Mouse (Mus musculus) kidney, adult 2 months (tissue): ENCODE measurements around the gene Ssh1. TPM values are rescaled to one million over a fixed set of nuclear protein-coding genes. Genes with fewer than 3 reads are reported as not detected.

Source experiments
- DNase-seq: peaks from one replicate; pipeline ENCODE4 v3.0.0; 2021
- H3K27ac ChIP-seq: fragments of 200-500 bp; 2 replicates; pipeline ENCODE4 v1.5.1; 2012; ENCODE audit warnings: low read depth, low read length, control low read depth, inconsistent platforms; ENCODE audit not compliant: insufficient read depth
- H3K27me3 ChIP-seq: fragments of 200-500 bp; replicated peaks from 2 replicates; pipeline ENCODE4 v1.6.1; 2012; ENCODE audit warnings: mild to moderate bottlenecking, moderate library complexity, low read length, inconsistent platforms; ENCODE audit not compliant: control insufficient read depth, insufficient read depth
- H3K36me3 ChIP-seq: fragments of 200-500 bp; 2 replicates; pipeline ENCODE4 v1.6.1; 2012; ENCODE audit warnings: mild to moderate bottlenecking, moderate library complexity, low read length, inconsistent platforms; ENCODE audit not compliant: control insufficient read depth, insufficient read depth
- H3K4me1 ChIP-seq: fragments of 200-500 bp; 2 replicates; pipeline ENCODE4 v1.6.1; 2011; ENCODE audit warnings: low read length; ENCODE audit not compliant: control insufficient read depth, insufficient read depth
- H3K4me3 ChIP-seq: fragments of 200-500 bp; 2 replicates; pipeline ENCODE4 v1.5.1; 2011; ENCODE audit warnings: mild to moderate bottlenecking, low read depth, low read length, control low read depth; ENCODE audit not compliant: insufficient read depth
- CTCF ChIP-seq: fragments of 200-500 bp; conservative IDR thresholded peaks from 2 replicates; pipeline ENCODE4 v1.5.1; 2011; ENCODE audit warnings: low read depth, mild to moderate bottlenecking, control low read depth, low read length, moderate library complexity, mixed read lengths; ENCODE audit not compliant: insufficient read depth, insufficient read length
- POLR2A ChIP-seq: fragments of 200-500 bp; IDR thresholded peaks from one replicate; pipeline ENCODE4 v1.6.1; 2011; ENCODE audit warnings: low read depth, low read length, control low read depth
- WGBS: fragments of 180-500 bp; shearing (Covaris S2); methylation state at CpG from one replicate; pipeline ENCODE4 v1.1.7; 2018; 5-methylcytosine and 5-hydroxymethylcytosine counted together
- polyA plus RNA-seq: library from polyadenylated mRNA; depleted of rRNA; stranded (reverse); fragments of >200 nt; gene quantifications from 2 replicates; pipeline ENCODE4 v1.2.3, GENCODE M21; 2012; rRNA removed

The Ssh1 gene
- polyA plus RNA-seq, 1 experiment, result 11.3 TPM

DNA sequence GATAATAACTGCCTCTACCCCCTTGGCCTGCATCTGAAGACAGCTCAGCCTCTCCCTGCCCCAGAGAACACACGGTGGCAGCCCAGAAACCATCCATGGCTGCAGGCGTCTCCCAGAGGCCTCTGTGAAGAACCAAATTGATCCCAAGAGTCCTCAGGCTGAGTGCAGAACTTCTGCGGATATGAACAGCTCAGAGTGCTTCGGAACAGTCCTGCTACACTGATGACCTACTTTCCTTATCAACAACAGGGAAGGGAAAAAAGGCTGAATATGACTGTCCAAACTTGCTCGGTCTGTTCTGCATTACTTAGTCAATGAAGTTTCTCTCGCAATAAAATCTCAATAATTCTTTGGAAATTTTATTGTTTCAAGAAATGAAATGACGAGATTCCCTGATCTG is 101.7 kb downstream of the Ssh1 start:
- Histone ChIP-seq H3K4me1 (peaks cover 19% of the 10 kb centered on the region), H3K4me3 (no peak overlapping the region), H3K27me3 (no peaks in the 10 kb centered on the region), H3K36me3 (no peaks in the 10 kb centered on the region), H3K27ac (no peak overlapping the region)
- no peak for DNase-seq
- WGBS, result 62% methylated on average over 7 of the region's 7 CpGs
- TF ChIP-seq CTCF (no peak), POLR2A (no peak)

DNA sequence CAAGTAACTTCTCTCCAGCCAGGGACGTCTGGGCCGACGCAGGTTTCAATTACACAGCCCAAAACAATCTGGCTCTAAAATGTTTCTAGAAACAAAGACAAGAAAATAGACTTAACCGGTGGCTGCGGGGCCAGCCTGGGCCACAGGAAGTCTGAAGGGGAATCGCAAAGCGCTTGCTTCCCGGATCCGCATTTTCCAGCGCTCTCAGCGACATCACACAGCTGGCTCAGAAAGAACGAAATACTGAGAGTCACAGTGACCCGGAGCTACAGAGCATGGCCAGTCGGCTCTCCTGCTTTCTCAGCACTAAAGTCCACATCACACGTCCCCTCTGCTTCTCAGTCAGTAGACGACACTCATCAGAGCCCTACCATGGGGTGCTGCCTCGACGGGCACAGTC is 102.8 kb downstream of the Ssh1 start:
- Histone ChIP-seq H3K4me3 (no peak overlapping the region), H3K36me3 (no peaks in the 10 kb centered on the region), H3K27ac (peak overlapping the region; percentile 34), H3K27me3 (no peaks in the 10 kb centered on the region), H3K4me1 (peaks cover 22% of the 10 kb centered on the region)
- no peak for TF ChIP-seq POLR2A
- WGBS, result 36% methylated on average over 18 of the region's 18 CpGs
- DNase-seq, result peak; percentile 78

- H3K27ac ChIP-seq, result peak overlapping the region; percentile 22
- no peak for TF ChIP-seq POLR2A
- TF ChIP-seq CTCF, result no peak
- no peaks in the 10 kb centered on the region for H3K36me3 ChIP-seq
- H3K4me1 ChIP-seq, result peaks cover 24% of the 10 kb centered on the region
- no peak overlapping the region for H3K4me3 ChIP-seq
- WGBS, result 26% methylated on average over 4 of the region's 4 CpGs
- DNase-seq, result peak; percentile 81
- no peaks in the 10 kb centered on the region for H3K27me3 ChIP-seq
These were observed 103.8 kb downstream of the Ssh1 start for GRCm38 (mm10) chr5:113889912-113890311.

GRCm38 (mm10) chr5:113889181-113889906 is 104.3 kb downstream of the Ssh1 start:
- H3K36me3 ChIP-seq, result no peaks in the 10 kb centered on the region
- TF ChIP-seq POLR2A (no peak), CTCF (no peak)
- no peak overlapping the region for H3K4me3 ChIP-seq
- no peaks in the 10 kb centered on the region for H3K27me3 ChIP-seq
- peak overlapping the region; percentile 71 for H3K27ac ChIP-seq
- WGBS, result 23% methylated on average over 19 of the region's 19 CpGs
- DNase-seq, result peak; percentile 71
- peaks cover 24% of the 10 kb centered on the region for H3K4me1 ChIP-seq

DNA sequence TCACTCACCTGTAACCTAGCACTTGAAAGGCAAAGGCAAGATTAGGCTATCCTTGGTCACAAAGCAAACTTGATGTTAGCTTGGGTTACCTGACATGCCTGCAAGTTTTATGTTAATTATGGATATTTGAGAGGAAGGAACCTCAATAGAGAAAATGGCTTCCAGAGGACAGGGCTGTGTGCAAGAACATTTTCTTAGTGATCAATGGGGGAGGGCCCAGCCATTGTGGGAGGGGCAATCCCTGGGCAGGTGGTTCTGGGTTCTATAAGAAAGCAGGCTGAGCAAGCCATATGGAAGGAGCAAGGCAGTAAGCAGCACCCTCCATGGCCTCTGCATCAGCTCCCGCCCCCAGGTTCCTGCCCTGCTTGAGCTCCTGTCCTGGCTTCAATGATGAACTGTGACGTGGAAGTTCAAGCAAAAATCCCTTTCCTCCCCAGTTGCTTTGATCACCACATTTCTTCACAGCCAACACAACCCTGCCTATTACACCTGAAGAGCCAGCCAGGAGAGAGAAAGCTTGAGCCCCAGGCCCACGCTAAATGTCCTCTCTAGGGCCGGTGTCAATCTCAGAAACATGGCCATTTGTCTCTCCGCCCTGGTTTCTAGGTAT is 105.4 kb downstream of the Ssh1 start:
- 95% methylated on average over 5 of the region's 5 CpGs for WGBS
- no peak overlapping the region for H3K4me3 ChIP-seq
- H3K4me1 ChIP-seq, result peaks cover 24% of the 10 kb centered on the region
- no peaks in the 10 kb centered on the region for H3K27me3 ChIP-seq
- no peaks in the 10 kb centered on the region for H3K36me3 ChIP-seq
- TF ChIP-seq POLR2A (no peak), CTCF (no peak)
- DNase-seq, result no peak
- peak overlapping the region; percentile 6; the same call in 1 of the 2 replicates for H3K27ac ChIP-seq

- DNase-seq, result peak; percentile 95
- no peaks in the 10 kb centered on the region for H3K36me3 ChIP-seq
- TF ChIP-seq POLR2A (no peak), CTCF (no peak)
- H3K4me1 ChIP-seq, result peaks cover 24% of the 10 kb centered on the region
- no peaks in the 10 kb centered on the region for H3K27me3 ChIP-seq
- H3K4me3 ChIP-seq, result no peak overlapping the region
- H3K27ac ChIP-seq, result 0 out of 2 replicates have a peak overlapping the region, but pooled peaks have one; percentile 40
- WGBS, result 18% methylated on average over 11 of the region's 11 CpGs
These were observed 106.6 kb downstream of the Ssh1 start for GRCm38 (mm10) chr5:113887132-113887531.

Other genes with a start within 250 kb of the Ssh1 start
- gene Sart3, start 221.4 kb downstream of the Ssh1 start, polyA plus RNA-seq, result 13.4 TPM in 2 replicates
- gene Iscu, start 221.1 kb downstream of the Ssh1 start, polyA plus RNA-seq, result 355 and 370 TPM in 2 replicates
- 14.8 and 19.0 TPM in 2 replicates for gene Tmem119, start 193.4 kb downstream of the Ssh1 start, polyA plus RNA-seq
- gene Selplg, start 161.2 kb downstream of the Ssh1 start, polyA plus RNA-seq, result 9.6 and 20.5 TPM in 2 replicates
- gene Coro1c, start 85.1 kb downstream of the Ssh1 start, polyA plus RNA-seq, result 43.1 and 43.5 TPM in 2 replicates
- 369 and 376 TPM in 2 replicates for gene Dao, start 9.8 kb upstream of the Ssh1 start, polyA plus RNA-seq
- gene Usp30, start 71.6 kb upstream of the Ssh1 start, polyA plus RNA-seq, result 24.6 and 26.4 TPM in 2 replicates
- 0.34 and 0.45 TPM in 2 replicates for gene Svop, start 97.7 kb upstream of the Ssh1 start, polyA plus RNA-seq
- gene Alkbh2, start 134.3 kb upstream of the Ssh1 start, polyA plus RNA-seq, result 8.4 and 9.6 TPM in 2 replicates
- 2.6 and 3.7 TPM in 2 replicates for gene Ung, start 136.5 kb upstream of the Ssh1 start, polyA plus RNA-seq
- 34.5 and 36.6 TPM in 2 replicates for gene Acacb, start 152.6 kb upstream of the Ssh1 start, polyA plus RNA-seq